Mouse (Mus musculus) hindbrain, embryonic 13.5 days (tissue): Measurements from ENCODE around the gene Utrn. TPM values are rescaled to one million over a fixed set of nuclear protein-coding genes. Genes with fewer than 3 reads are reported as not detected.

Experiments used
- ATAC-seq: fragments of 200-750 bp; cut with Nextera tagmentation; 2 replicates; pipeline ENCODE4 v1.8.0; 2017; ENCODE audit warnings: moderate TSS enrichment; ENCODE audit not compliant: low FRiP score
- H3K27ac ChIP-seq: fragments of 300-500 bp; sonication (generic); 2 replicates; pipeline ENCODE4 v1.5.1; 2015; ENCODE audit warnings: inconsistent platforms, mild to moderate bottlenecking, moderate library complexity
- H3K27me3 ChIP-seq: fragments of 300-500 bp; sonication (generic); 2 replicates; pipeline ENCODE4 v1.6.1; 2015; ENCODE audit warnings: mild to moderate bottlenecking, inconsistent platforms
- H3K36me3 ChIP-seq: fragments of 300-500 bp; sonication (generic); 2 replicates; pipeline ENCODE4 v1.6.1; 2015; ENCODE audit warnings: mild to moderate bottlenecking, inconsistent platforms
- H3K4me1 ChIP-seq: fragments of 300-500 bp; sonication (generic); replicated peaks from 2 replicates; pipeline ENCODE4 v1.6.1; 2015; ENCODE audit warnings: inconsistent platforms
- H3K4me2 ChIP-seq: fragments of 300-500 bp; sonication (generic); 2 replicates; pipeline ENCODE4 v1.6.1; 2015; ENCODE audit warnings: inconsistent platforms, mild to moderate bottlenecking, moderate library complexity
- H3K4me3 ChIP-seq: fragments of 300-500 bp; sonication (generic); 2 replicates; pipeline ENCODE4 v1.5.1; 2015; ENCODE audit warnings: mild to moderate bottlenecking, inconsistent platforms
- H3K9ac ChIP-seq: fragments of 300-500 bp; sonication (generic); 2 replicates; pipeline ENCODE4 v1.6.1; 2015; ENCODE audit warnings: mild to moderate bottlenecking, inconsistent platforms
- H3K9me3 ChIP-seq: fragments of 300-500 bp; sonication (generic); 2 replicates; pipeline ENCODE4 v1.6.1; 2016; ENCODE audit warnings: inconsistent platforms
- WGBS: fragments of 180-500 bp; shearing (Covaris S2); methylation state at CpG from one replicate; pipeline ENCODE4 v1.1.7; 2015; 5-methylcytosine and 5-hydroxymethylcytosine counted together
- polyA plus RNA-seq: library from polyadenylated mRNA; unstranded; fragments of >200 nt; fragmentation: Nextera tagmentation; extraction: Ambion mirVana; gene quantifications from 2 replicates; pipeline ENCODE4 v1.2.1, GENCODE M21; 2015

Utrn gene
- polyA plus RNA-seq = 30.1 and 31.4 TPM in 2 replicates

DNA sequence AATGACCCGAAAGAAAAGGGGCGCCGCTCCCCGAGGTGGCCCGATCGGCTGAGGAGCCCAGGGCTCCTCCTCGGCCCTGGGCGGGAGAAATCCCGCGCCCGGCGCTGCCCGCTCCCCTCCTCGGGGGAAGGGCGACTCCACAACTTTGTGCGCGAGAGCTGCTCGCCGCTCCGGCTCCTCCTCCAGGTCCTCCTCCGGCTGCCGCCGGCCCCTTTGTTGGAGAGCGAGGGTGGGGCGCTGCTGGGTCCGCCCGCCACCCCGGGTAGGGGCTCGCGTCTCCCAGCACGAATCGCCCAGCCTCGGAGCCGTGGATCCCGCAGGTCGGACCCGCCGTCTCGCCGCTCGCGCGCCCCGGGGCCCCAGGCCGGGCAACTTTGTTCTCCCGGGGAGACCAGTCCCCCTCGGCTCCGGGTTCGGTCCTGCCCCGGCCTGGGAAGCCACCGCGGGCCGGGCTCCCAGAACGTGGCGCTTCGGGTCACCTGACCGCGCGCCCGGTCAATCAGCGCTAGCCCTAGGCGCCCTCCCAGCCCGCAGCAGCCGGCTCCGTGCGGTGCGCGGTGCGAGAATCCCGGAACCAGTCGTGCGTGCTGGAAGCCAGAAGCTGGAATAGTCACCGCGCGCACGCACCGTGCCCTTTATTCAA is at the start of gene Utrn:
Utrn (minus strand) TSS at position 337 of the 643 bp plus-strand sequence.
- Histone ChIP-seq H3K27me3 (peaks cover 11% of the 10 kb centered on the region; the same call in 1 of the 2 replicates), H3K4me2 (peak within 1 kb of the TSS; percentile 91), H3K27ac (peak within 1 kb of the TSS; percentile 55), H3K4me3 (peak within 1 kb of the TSS; percentile 64), H3K4me1 (peaks cover 22% of the 10 kb centered on the region), H3K9me3 (no peaks in the 10 kb centered on the region), H3K9ac (peak within 1 kb of the TSS; percentile 78), H3K36me3 (no peaks in the 10 kb centered on the region)
- peak; percentile 86 for ATAC-seq
- WGBS = under 1% methylated on average over 67 of the region's 77 CpGs

DNA sequence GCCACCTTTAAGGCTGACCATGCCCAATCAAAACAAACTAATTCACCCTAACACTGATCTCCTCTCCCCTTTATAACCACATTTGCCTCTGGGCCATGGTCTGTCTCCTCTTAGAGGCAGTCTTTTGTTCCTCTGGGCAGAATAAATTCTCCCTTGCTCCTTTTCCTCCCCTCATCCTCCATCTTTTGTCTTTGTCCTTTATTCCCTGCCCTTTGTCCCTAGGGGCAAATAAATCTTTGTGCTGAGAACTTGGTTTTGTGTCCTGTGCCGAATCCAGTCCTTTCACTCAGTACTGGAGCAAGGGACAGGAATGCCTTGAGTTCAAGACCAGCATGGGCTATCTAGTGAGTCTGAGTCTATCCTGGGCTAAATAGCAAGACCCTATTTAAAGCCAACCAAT is 48.5 kb upstream of the Utrn start:
- whole genome bisulfite sequencing = 12% methylated on average over 1 of the region's 1 CpGs
- Histone ChIP-seq H3K9me3 (no peaks in the 10 kb centered on the region), H3K9ac (no peak overlapping the region), H3K4me1 (no peaks in the 10 kb centered on the region), H3K27me3 (no peaks in the 10 kb centered on the region), H3K4me3 (no peak overlapping the region), H3K4me2 (no peak overlapping the region), H3K36me3 (no peaks in the 10 kb centered on the region), H3K27ac (no peak overlapping the region)
- no peak for ATAC-seq

DNA sequence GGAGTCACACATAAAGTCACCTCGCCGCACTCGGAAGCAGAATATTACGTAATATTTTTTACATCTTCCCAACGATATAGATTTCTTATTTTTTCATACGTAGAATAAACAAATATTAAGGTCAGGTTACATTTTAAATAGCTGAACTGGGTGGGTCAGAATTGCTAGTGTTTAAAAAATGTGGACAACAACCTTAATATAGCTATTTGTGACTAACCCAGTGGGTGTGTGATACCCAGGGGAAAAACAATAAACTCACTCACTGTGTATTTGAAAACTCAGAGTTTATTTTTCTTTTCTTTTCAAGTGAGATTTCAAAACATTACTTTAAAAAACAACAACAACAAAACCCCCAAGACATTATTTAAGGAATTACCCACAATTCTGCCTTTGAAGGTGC is 47.2 kb upstream of the Utrn start:
- Histone ChIP-seq H3K27me3 (no peaks in the 10 kb centered on the region), H3K36me3 (no peaks in the 10 kb centered on the region)

DNA sequence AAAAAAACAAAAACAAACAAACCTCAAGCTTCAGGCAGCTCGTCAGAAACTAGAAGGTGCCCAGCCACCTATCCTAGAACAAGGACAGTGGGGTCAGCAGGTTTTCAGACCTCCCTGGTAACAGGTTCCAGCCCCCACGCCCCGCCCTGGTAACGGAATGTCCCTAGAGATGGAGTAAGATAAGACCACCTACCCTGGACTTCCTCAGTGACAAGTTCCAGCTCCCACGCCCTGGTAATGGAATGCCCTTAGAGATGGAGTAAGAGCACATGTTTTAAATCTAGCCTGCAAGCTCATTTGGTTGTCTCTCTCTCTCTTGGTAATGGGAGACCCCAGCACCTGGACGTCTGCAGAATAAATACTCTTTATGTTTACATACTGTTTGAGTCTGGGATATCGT is 46.7 kb upstream of the Utrn start:
- Histone ChIP-seq H3K4me2 (no peak overlapping the region), H3K9me3 (no peaks in the 10 kb centered on the region), H3K27ac (no peak overlapping the region), H3K36me3 (no peaks in the 10 kb centered on the region), H3K27me3 (no peaks in the 10 kb centered on the region), H3K4me1 (no peaks in the 10 kb centered on the region), H3K9ac (no peak overlapping the region), H3K4me3 (no peak overlapping the region)
- ATAC-seq = no peak
- WGBS = 81% methylated on average over 7 of the region's 7 CpGs

More for the DNA sequence above, 47.2 kb upstream of the Utrn start:
- H3K4me2 ChIP-seq = no peak overlapping the region
- ATAC-seq = no peak
- no peaks in the 10 kb centered on the region for H3K4me1 ChIP-seq
- H3K27ac ChIP-seq = no peak overlapping the region
- WGBS = 96% methylated on average over 6 of the region's 6 CpGs
- H3K4me3 ChIP-seq = no peak overlapping the region
- no peaks in the 10 kb centered on the region for H3K9me3 ChIP-seq
- no peak overlapping the region for H3K9ac ChIP-seq

DNA sequence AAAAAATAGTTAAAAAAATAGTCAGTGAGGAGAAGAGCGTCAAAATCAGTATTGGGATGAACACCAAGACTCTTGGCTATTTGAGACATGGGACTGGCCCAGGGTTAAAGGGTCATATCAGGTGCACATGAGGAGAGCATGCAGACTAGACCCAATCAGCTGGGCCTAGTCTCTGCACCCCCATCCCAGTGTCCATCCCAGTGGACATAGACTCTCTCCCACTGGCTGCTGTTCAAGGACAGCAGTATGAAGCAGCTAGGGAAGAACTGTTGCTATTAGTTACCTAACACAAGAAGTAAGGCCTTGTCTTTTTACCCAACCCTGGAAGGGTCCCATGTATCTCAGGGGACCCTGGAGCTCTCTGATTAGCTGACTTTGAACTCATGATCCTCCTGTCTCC is 45.0 kb upstream of the Utrn start:
- H3K9ac ChIP-seq = no peak overlapping the region
- WGBS = 100% methylated on average over 1 of the region's 1 CpGs
- no peaks in the 10 kb centered on the region for H3K4me1 ChIP-seq

DNA sequence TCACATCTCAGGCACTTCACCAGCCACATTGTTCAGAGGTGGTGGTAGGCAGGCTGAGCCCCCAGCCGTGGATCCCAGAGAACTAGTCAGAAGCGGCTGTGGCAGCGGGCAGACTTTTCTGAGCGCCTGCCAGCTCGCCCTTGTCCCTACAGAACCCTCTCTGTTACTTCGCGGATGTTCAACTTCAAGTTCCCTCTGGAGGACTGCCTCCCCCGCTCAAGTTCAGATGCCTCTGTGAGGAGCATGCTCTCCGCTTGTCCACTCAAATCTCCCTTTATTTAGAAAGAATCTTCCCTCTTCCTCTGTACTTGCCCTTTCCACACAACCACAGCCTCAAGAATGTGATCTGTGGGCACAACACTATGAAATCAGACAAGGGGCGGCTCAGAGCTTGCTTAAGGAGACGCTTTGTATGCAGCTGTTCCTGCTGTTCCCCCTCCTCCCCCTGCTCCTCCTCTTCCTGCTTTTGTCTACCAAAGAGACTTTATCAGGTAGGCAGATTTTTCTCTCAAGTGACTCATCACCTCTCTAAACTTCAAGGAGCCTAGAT is 42.9 kb upstream of the Utrn start:
- H3K36me3 ChIP-seq = no peaks in the 10 kb centered on the region
- no peak overlapping the region for H3K9ac ChIP-seq
- 49% methylated on average over 11 of the region's 11 CpGs for WGBS
- ATAC-seq = peak; percentile 73; the same call in 1 of the 2 replicates
- no peak overlapping the region for H3K4me3 ChIP-seq
- no peaks in the 10 kb centered on the region for H3K4me1 ChIP-seq
- H3K27me3 ChIP-seq = no peaks in the 10 kb centered on the region
- no peaks in the 10 kb centered on the region for H3K9me3 ChIP-seq
- 0 out of 2 replicates have a peak overlapping the region, but pooled peaks have one; percentile 17 for H3K4me2 ChIP-seq
- H3K27ac ChIP-seq = peak overlapping the region; percentile 66; the same call in 1 of the 2 replicates

More for the DNA sequence above, 45.0 kb upstream of the Utrn start:
- ATAC-seq = no peak
- no peaks in the 10 kb centered on the region for H3K36me3 ChIP-seq
- no peak overlapping the region for H3K4me3 ChIP-seq
- no peak overlapping the region for H3K4me2 ChIP-seq
- H3K9me3 ChIP-seq = no peaks in the 10 kb centered on the region
- H3K27me3 ChIP-seq = no peaks in the 10 kb centered on the region
- H3K27ac ChIP-seq = no peak overlapping the region

DNA sequence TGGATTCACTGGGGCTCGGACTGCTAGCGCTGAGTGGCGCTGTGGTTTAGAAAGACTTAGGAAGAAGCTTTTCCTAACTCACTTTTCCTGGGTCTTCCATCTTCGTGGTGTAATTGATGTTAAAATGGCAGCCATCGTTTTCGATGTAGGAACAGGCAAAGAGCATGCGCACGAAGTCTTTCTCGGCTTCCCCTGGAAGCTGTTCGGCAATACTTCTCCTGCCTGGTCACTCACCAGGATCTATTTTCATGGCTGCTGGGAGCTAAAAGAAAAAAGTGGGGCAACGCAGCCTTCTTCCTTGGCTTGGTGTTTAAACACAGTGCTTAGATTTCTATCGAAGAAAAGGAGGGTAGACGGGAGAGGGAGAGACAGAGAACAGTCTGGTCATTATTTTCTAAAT is 42.3 kb upstream of the Utrn start:
- Histone ChIP-seq H3K27me3 (no peaks in the 10 kb centered on the region), H3K27ac (peak overlapping the region; percentile 66; the same call in 1 of the 2 replicates), H3K4me3 (no peak overlapping the region), H3K9ac (no peak overlapping the region), H3K36me3 (no peaks in the 10 kb centered on the region), H3K9me3 (no peaks in the 10 kb centered on the region), H3K4me1 (no peaks in the 10 kb centered on the region), H3K4me2 (0 out of 2 replicates have a peak overlapping the region, but pooled peaks have one; percentile 17)
- WGBS = 87% methylated on average over 13 of the region's 13 CpGs
- 0 out of 2 replicates have a peak, but pooled peaks have one; percentile 24 for ATAC-seq

DNA sequence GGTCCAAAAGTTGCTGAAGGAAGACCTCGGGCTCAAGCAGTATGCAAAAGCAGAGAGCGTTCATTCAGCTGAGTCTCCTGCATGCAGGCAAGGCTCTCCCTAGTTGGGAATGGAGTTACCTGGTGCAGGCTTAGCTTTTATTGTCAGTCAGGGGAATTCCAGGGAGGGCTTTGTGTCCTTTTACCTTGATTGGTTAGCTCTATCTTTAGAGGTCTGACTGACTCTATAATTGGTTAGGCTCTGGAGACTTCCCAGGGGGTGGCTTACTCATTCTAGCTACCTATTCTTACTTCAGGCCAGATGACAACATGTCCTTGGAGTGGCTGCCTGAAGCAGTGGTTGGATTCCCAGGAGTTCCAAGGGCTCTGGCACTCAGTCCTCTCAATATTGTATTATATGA is 40.7 kb upstream of the Utrn start:
- Histone ChIP-seq H3K9ac (no peak overlapping the region), H3K36me3 (no peaks in the 10 kb centered on the region), H3K27ac (no peak overlapping the region), H3K27me3 (no peaks in the 10 kb centered on the region), H3K9me3 (no peaks in the 10 kb centered on the region), H3K4me2 (no peak overlapping the region), H3K4me1 (no peaks in the 10 kb centered on the region), H3K4me3 (no peak overlapping the region)
- ATAC-seq = no peak
- 91% methylated on average over 2 of the region's 2 CpGs for WGBS

DNA sequence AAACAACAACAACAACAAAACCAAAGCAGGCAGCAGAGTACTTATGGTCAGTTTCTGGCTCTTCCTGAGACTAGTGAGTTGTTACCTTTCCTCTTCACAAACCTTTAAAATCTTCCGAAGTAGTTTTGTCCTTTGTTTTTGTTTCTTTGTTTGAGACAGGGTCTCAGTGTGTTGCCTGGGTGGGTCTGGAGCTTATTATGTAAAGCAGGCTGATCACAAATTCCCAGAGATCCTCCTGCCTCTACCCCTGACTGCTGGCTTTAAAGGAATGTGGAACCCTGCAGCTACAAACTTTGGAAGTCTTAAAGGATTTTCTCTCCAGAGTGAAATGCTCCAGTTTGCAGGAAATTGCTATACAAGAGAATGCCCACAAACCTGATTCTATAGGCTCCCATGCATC is 40.0 kb upstream of the Utrn start:
- no peaks in the 10 kb centered on the region for H3K27me3 ChIP-seq
- H3K4me3 ChIP-seq = no peak overlapping the region
- H3K9ac ChIP-seq = no peak overlapping the region
- no peaks in the 10 kb centered on the region for H3K36me3 ChIP-seq
- WGBS = 27% methylated on average over 1 of the region's 1 CpGs
- no peaks in the 10 kb centered on the region for H3K9me3 ChIP-seq
- no peak for ATAC-seq
- no peak overlapping the region for H3K27ac ChIP-seq
- H3K4me1 ChIP-seq = no peaks in the 10 kb centered on the region
- H3K4me2 ChIP-seq = no peak overlapping the region

DNA sequence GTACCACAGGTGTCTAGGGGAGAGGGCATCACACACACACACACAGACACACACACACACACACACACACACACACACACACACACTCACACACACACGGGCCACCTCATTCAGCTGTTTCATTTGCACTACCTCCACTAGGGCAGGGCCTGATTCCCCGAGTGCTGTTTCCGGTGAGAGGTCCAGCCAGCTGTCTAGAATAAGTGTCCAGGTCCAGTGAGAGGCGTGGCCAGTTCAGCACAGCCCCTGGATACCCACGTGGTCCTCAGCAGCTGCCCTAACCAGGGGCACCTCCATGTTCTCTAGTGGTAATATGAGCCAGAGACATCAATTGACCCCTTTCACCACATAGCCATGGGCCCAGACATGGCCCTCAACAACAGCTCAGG is 35.0 kb upstream of the Utrn start:
- no peak overlapping the region for H3K9ac ChIP-seq
- H3K27ac ChIP-seq = no peak overlapping the region
- H3K4me1 ChIP-seq = no peaks in the 10 kb centered on the region
- no peak overlapping the region for H3K4me3 ChIP-seq
- no peaks in the 10 kb centered on the region for H3K9me3 ChIP-seq
- H3K27me3 ChIP-seq = no peaks in the 10 kb centered on the region
- 77% methylated on average over 5 of the region's 5 CpGs for WGBS
- H3K4me2 ChIP-seq = no peak overlapping the region
- no peaks in the 10 kb centered on the region for H3K36me3 ChIP-seq
- ATAC-seq = no peak

DNA sequence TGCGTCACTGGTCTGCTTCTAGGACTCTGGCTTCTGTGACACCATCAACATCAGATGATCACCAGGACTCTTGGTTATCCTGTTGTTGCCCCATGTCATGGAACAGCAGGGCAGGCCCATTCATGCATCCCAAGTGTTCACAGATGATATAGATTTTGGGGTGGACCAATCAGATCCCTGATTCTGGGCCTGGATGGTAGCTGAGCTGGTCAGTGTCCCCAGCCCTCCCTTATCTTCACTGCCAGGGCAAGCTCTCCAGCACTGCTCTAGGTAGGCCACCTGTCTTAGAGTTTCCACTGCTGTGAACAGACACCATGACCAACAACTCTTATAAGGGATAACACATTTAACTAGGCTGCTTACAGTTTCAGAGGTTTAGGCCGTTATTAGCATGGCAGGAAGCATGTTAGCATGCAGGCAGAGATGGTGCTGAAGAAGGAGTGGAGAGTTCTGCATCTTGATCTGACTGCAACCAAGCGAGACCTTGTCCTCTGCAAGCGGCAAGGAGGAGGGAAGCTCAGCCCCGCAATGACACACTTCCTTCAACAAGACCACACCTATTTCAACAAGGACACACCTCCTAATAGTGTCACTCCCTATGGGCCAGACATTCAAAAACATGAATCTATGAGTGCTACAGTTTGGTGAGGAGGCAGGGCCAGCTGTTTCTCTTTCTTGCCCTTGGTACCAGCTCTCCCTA is 34.4 kb upstream of the Utrn start:
- no peaks in the 10 kb centered on the region for H3K9me3 ChIP-seq
- H3K4me3 ChIP-seq = no peak overlapping the region
- no peak for ATAC-seq
- no peak overlapping the region for H3K4me2 ChIP-seq
- H3K4me1 ChIP-seq = no peaks in the 10 kb centered on the region
- H3K27me3 ChIP-seq = no peaks in the 10 kb centered on the region
- H3K36me3 ChIP-seq = no peaks in the 10 kb centered on the region
- H3K27ac ChIP-seq = no peak overlapping the region
- no peak overlapping the region for H3K9ac ChIP-seq
- 95% methylated on average over 5 of the region's 5 CpGs for WGBS

DNA sequence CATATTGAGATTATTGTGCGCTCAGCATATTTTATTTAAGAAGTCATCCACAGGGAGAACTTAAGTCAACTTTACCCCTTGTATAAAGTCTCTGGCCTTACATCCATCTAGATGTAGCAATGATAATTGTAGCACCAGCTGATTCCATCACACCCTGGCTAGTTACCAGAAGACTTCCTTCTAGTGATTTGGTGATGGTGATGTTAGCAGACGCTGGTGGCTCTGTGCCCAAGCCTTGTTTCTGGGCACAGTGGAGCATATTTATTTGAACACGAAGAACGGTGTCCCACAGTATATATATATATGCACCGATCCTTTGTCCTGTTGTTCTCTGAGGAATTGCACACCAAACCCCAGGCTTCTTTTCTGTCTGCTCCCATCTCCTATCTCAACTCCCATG is 30.7 kb upstream of the Utrn start:
- ATAC-seq = no peak
- H3K27ac ChIP-seq = no peak overlapping the region
- H3K4me1 ChIP-seq = no peaks in the 10 kb centered on the region
- H3K27me3 ChIP-seq = no peaks in the 10 kb centered on the region
- H3K36me3 ChIP-seq = no peaks in the 10 kb centered on the region
- no peak overlapping the region for H3K9ac ChIP-seq
- WGBS = 94% methylated on average over 5 of the region's 5 CpGs
- no peak overlapping the region for H3K4me3 ChIP-seq
- no peaks in the 10 kb centered on the region for H3K9me3 ChIP-seq
- no peak overlapping the region for H3K4me2 ChIP-seq
